Mouse (Mus musculus): ENCODE results near the gene Cnrip1. TPM values are rescaled to one million over a fixed set of nuclear protein-coding genes. Genes with fewer than 3 reads are reported as not detected.
"Not testable (repeated sequence)": the region's sequence is repeated elsewhere in the genome, so short reads cannot be mapped to it uniquely, and the experiment has no call there.

The Cnrip1 gene
- polyA plus RNA-seq, 1 experiment: 0.28 TPM

GRCm38 (mm10) chr11:17045806-17046205 lies 5.6 kb upstream of the Cnrip1 start:
- no peaks in the 10 kb centered on the region for H3K79me2 ChIP-seq (ENCODE audit: control insufficient read depth, insufficient read depth)

GRCm38 (mm10) chr11:17052476-17053049 lies 1.2 kb downstream of the Cnrip1 start:
- Histone ChIP-seq H3K79me2 (ENCODE audit: control insufficient read depth, insufficient read depth) (no peaks in the 10 kb centered on the region), H3K79me3 (ENCODE audit: low read depth) (no peaks in the 10 kb centered on the region), H3K4me3 (ENCODE audit: insufficient read depth, poor library complexity, severe bottlenecking) (no peak overlapping the region), H3K27me3 (ENCODE audit: control insufficient read depth, insufficient read depth, insufficient read length) (peaks cover 4% of the 10 kb centered on the region), H3K36me3 (ENCODE audit: control insufficient read depth, insufficient read depth) (no peaks in the 10 kb centered on the region), H3ac (ENCODE audit: control insufficient read depth, insufficient read length, low read depth) (no peak overlapping the region)
- TF ChIP-seq CTCF (IDR thresholded peaks at IDR 0.05; ENCODE audit: control insufficient read depth, insufficient read depth, insufficient read length) (no peak), MYOD1 (IDR thresholded peaks at IDR 0.05; ENCODE audit: control insufficient read depth, insufficient read length, low read depth) (no peak), FOSL1 (IDR thresholded peaks at IDR 0.05; ENCODE audit: insufficient read depth, low read length, poor library complexity, severe bottlenecking) (no peak)

More at GRCm38 (mm10) chr11:17045806-17046205, 5.6 kb upstream of the Cnrip1 start:
- Histone ChIP-seq H3K4me3 (ENCODE audit: insufficient read depth, poor library complexity, severe bottlenecking) (no peak overlapping the region), H3K36me3 (ENCODE audit: control insufficient read depth, insufficient read depth) (no peaks in the 10 kb centered on the region), H3ac (ENCODE audit: control insufficient read depth, insufficient read length, low read depth) (no peak overlapping the region), H3K79me3 (ENCODE audit: low read depth) (no peaks in the 10 kb centered on the region), H3K27me3 (ENCODE audit: control insufficient read depth, insufficient read depth, insufficient read length) (peaks cover 4% of the 10 kb centered on the region)
- TF ChIP-seq MAX (IDR thresholded peaks at IDR 0.05) (no peak), MYOG (IDR thresholded peaks at IDR 0.05; ENCODE audit: control insufficient read depth, extremely low read depth, insufficient read length) (no peak), CEBPB (IDR thresholded peaks at IDR 0.05; ENCODE audit: low read depth) (no peak), FOSL1 (IDR thresholded peaks at IDR 0.05; ENCODE audit: insufficient read depth, low read length, poor library complexity, severe bottlenecking) (no peak), MYOD1 (IDR thresholded peaks at IDR 0.05; ENCODE audit: control insufficient read depth, insufficient read length, low read depth) (no peak), USF1 (IDR thresholded peaks at IDR 0.05; ENCODE audit: low read depth) (no peak), CTCF (IDR thresholded peaks at IDR 0.05; ENCODE audit: control insufficient read depth, insufficient read depth, insufficient read length) (no peak)

- H3K79me2 ChIP-seq (ENCODE audit: control insufficient read depth, insufficient read depth); H3K36me3 ChIP-seq (ENCODE audit: control insufficient read depth, insufficient read depth); H3K79me3 ChIP-seq (ENCODE audit: low read depth); H3K27me3 ChIP-seq (ENCODE audit: control insufficient read depth, insufficient read depth, insufficient read length); H3ac ChIP-seq (ENCODE audit: control insufficient read depth, insufficient read length, low read depth); H3K4me3 ChIP-seq (ENCODE audit: insufficient read depth, poor library complexity, severe bottlenecking): not testable (repeated sequence)
Measured at GRCm38 (mm10) chr11:17069360-17069759, 18.0 kb downstream of the Cnrip1 start.

- TF ChIP-seq CTCF (IDR thresholded peaks at IDR 0.05; ENCODE audit: control insufficient read depth, insufficient read depth, insufficient read length) (no peak), MYOG (IDR thresholded peaks at IDR 0.05; ENCODE audit: control insufficient read depth, extremely low read depth, insufficient read length) (no peak), FOSL1 (IDR thresholded peaks at IDR 0.05; ENCODE audit: insufficient read depth, low read length, poor library complexity, severe bottlenecking) (no peak), USF1 (IDR thresholded peaks at IDR 0.05; ENCODE audit: low read depth) (no peak), MAX (IDR thresholded peaks at IDR 0.05) (no peak), CEBPB (IDR thresholded peaks at IDR 0.05; ENCODE audit: low read depth) (no peak), MYOD1 (IDR thresholded peaks at IDR 0.05; ENCODE audit: control insufficient read depth, insufficient read length, low read depth) (no peak)
- H3K4me3 ChIP-seq (ENCODE audit: insufficient read depth, poor library complexity, severe bottlenecking): no peak overlapping the region
- H3K79me3 ChIP-seq (ENCODE audit: low read depth): no peaks in the 10 kb centered on the region
- no peaks in the 10 kb centered on the region for H3K27me3 ChIP-seq (ENCODE audit: control insufficient read depth, insufficient read depth, insufficient read length)
- H3ac ChIP-seq (ENCODE audit: control insufficient read depth, insufficient read length, low read depth): no peak overlapping the region
- H3K36me3 ChIP-seq (ENCODE audit: control insufficient read depth, insufficient read depth): no peaks in the 10 kb centered on the region
- no peaks in the 10 kb centered on the region for H3K79me2 ChIP-seq (ENCODE audit: control insufficient read depth, insufficient read depth)
Measured at GRCm38 (mm10) chr11:17075656-17076055, 24.3 kb downstream of the Cnrip1 start.

- H3K79me2 ChIP-seq (ENCODE audit: control insufficient read depth, insufficient read depth): no peaks in the 10 kb centered on the region
- H3ac ChIP-seq (ENCODE audit: control insufficient read depth, insufficient read length, low read depth): no peak overlapping the region
- no peaks in the 10 kb centered on the region for H3K36me3 ChIP-seq (ENCODE audit: control insufficient read depth, insufficient read depth)
- H3K79me3 ChIP-seq (ENCODE audit: low read depth): no peaks in the 10 kb centered on the region
- no peaks in the 10 kb centered on the region for H3K27me3 ChIP-seq (ENCODE audit: control insufficient read depth, insufficient read depth, insufficient read length)
- no peak for TF ChIP-seq MYOG (IDR thresholded peaks at IDR 0.05; ENCODE audit: control insufficient read depth, extremely low read depth, insufficient read length)
- no peak for TF ChIP-seq CEBPB (IDR thresholded peaks at IDR 0.05; ENCODE audit: low read depth)
- TF ChIP-seq CTCF (IDR thresholded peaks at IDR 0.05; ENCODE audit: control insufficient read depth, insufficient read depth, insufficient read length): no peak
- TF ChIP-seq MAX (IDR thresholded peaks at IDR 0.05): no peak
- no peak overlapping the region for H3K4me3 ChIP-seq (ENCODE audit: insufficient read depth, poor library complexity, severe bottlenecking)
Measured at GRCm38 (mm10) chr11:17082086-17082485, 30.7 kb downstream of the Cnrip1 start.

- H3K27me3 ChIP-seq (ENCODE audit: control insufficient read depth, insufficient read depth, insufficient read length): no peaks in the 10 kb centered on the region
- H3K36me3 ChIP-seq (ENCODE audit: control insufficient read depth, insufficient read depth): no peaks in the 10 kb centered on the region
- H3K79me2 ChIP-seq (ENCODE audit: control insufficient read depth, insufficient read depth): no peaks in the 10 kb centered on the region
- no peak overlapping the region for H3K4me3 ChIP-seq (ENCODE audit: insufficient read depth, poor library complexity, severe bottlenecking)
- H3K79me3 ChIP-seq (ENCODE audit: low read depth): no peaks in the 10 kb centered on the region
- TF ChIP-seq FOSL1 (IDR thresholded peaks at IDR 0.05; ENCODE audit: insufficient read depth, low read length, poor library complexity, severe bottlenecking) (no peak), USF1 (IDR thresholded peaks at IDR 0.05; ENCODE audit: low read depth) (no peak), MAX (IDR thresholded peaks at IDR 0.05) (no peak), MYOD1 (IDR thresholded peaks at IDR 0.05; ENCODE audit: control insufficient read depth, insufficient read length, low read depth) (no peak), MYOG (IDR thresholded peaks at IDR 0.05; ENCODE audit: control insufficient read depth, extremely low read depth, insufficient read length) (no peak), CEBPB (IDR thresholded peaks at IDR 0.05; ENCODE audit: low read depth) (no peak), CTCF (IDR thresholded peaks at IDR 0.05; ENCODE audit: control insufficient read depth, insufficient read depth, insufficient read length) (no peak)
- no peak overlapping the region for H3ac ChIP-seq (ENCODE audit: control insufficient read depth, insufficient read length, low read depth)
Measured at GRCm38 (mm10) chr11:17082953-17083352, 31.6 kb downstream of the Cnrip1 start.
